Mouse (Mus musculus) heart, embryonic 10.5 days (tissue): ENCODE data around the gene Traf2. TPM values are rescaled to one million over a fixed set of nuclear protein-coding genes. Genes with fewer than 3 reads are reported as not detected.
"Not testable (repeated sequence)": the region's sequence is repeated elsewhere in the genome, so short reads cannot be mapped to it uniquely, and the experiment has no call there.

Experiments
- DNase-seq: peaks from one replicate; pipeline ENCODE4 v3.0.0-alpha.2; 2017; ENCODE audit warnings: low spot score
- H3K27ac ChIP-seq: fragments of 300-500 bp; sonication (generic); 2 replicates; pipeline ENCODE4 v1.5.1; 2016; ENCODE audit warnings: mild to moderate bottlenecking
- H3K27me3 ChIP-seq: fragments of 300-500 bp; sonication (generic); 2 replicates; pipeline ENCODE4 v1.6.1; 2016; ENCODE audit warnings: mild to moderate bottlenecking; ENCODE audit not compliant: poor library complexity, insufficient read depth, severe bottlenecking
- H3K36me3 ChIP-seq: fragments of 300-500 bp; sonication (generic); 2 replicates; pipeline ENCODE4 v1.6.1; 2016; ENCODE audit warnings: mild to moderate bottlenecking, moderate library complexity
- H3K4me1 ChIP-seq: fragments of 300-500 bp; sonication (generic); 2 replicates; pipeline ENCODE4 v1.6.1; 2016; ENCODE audit warnings: mild to moderate bottlenecking
- H3K4me3 ChIP-seq: fragments of 300-500 bp; sonication (generic); 2 replicates; pipeline ENCODE4 v1.5.1; 2016; ENCODE audit warnings: mild to moderate bottlenecking, moderate library complexity
- H3K9me3 ChIP-seq: fragments of 300-500 bp; sonication (generic); 2 replicates; pipeline ENCODE4 v1.6.1; 2016; ENCODE audit warnings: mild to moderate bottlenecking, moderate library complexity
- WGBS: fragments of 180-500 bp; shearing (Covaris S2); methylation state at CpG from one replicate; pipeline ENCODE4 v1.1.7; 2016; 5-methylcytosine and 5-hydroxymethylcytosine counted together
- polyA plus RNA-seq: library from polyadenylated mRNA; unstranded; fragments of >200 nt; fragmentation: Nextera tagmentation; extraction: Ambion mirVana; gene quantifications from 2 replicates; pipeline ENCODE4 v1.2.1, GENCODE M21; 2016

The Traf2 gene
- polyA plus RNA-seq, 1 experiment from 2014 or later, result 30.9 TPM

DNA sequence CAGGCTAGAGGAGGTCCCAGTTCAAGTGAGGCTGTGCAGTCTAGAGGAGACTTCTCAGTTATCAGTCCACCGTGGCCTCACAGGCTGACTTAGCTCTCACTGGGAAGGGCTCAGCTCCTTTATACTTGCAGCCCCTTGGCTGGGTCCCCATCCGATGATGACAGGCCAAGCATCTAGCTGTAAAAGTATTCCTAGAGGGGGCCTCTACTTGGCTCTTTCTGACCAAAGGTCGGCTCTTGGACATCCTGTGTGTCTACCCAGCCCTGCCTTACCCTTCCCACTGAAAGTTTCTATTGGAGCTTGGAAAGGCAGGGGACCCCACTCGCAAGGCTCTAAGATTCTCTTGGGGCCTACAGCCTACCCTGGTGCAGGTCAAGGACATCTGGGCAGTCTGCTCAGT lies 24.5 kb upstream of the Traf2 start:
- Histone ChIP-seq H3K27me3 (peaks cover 9% of the 10 kb centered on the region), H3K4me3 (no peak overlapping the region), H3K27ac (no peak overlapping the region), H3K4me1 (peaks cover 34% of the 10 kb centered on the region), H3K9me3 (no peaks in the 10 kb centered on the region), H3K36me3 (peaks cover 68% of the 10 kb centered on the region)
- WGBS, result 78% methylated on average over 4 of the region's 4 CpGs
- no peak for DNase-seq

DNA sequence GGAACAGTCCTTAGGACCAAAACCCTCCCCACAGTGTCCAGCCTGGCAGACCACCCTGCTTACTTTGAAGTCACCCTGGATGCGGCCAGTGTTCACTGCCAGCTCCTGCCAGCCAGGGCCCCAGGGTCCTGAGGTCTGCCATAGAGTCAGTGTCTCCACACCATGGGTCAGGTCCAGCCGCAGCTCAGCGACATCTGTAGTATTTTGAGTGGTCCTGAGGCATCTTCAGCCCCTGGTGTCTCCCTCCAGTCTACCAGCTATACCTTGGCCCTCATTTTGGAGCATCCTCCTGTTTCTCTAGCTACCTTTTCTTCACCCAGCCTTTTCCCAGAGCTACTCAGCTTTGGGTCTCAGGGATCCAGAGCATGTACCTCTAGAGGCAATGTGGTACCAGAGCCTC lies 22.6 kb upstream of the Traf2 start:
- no peaks in the 10 kb centered on the region for H3K9me3 ChIP-seq
- H3K36me3 ChIP-seq, result peaks cover 87% of the 10 kb centered on the region
- H3K27me3 ChIP-seq, result no peaks in the 10 kb centered on the region
- no peak overlapping the region for H3K4me3 ChIP-seq
- no peak for DNase-seq
- peaks cover 25% of the 10 kb centered on the region for H3K4me1 ChIP-seq
- WGBS, result 90% methylated on average over 3 of the region's 3 CpGs
- H3K27ac ChIP-seq, result no peak overlapping the region

DNA sequence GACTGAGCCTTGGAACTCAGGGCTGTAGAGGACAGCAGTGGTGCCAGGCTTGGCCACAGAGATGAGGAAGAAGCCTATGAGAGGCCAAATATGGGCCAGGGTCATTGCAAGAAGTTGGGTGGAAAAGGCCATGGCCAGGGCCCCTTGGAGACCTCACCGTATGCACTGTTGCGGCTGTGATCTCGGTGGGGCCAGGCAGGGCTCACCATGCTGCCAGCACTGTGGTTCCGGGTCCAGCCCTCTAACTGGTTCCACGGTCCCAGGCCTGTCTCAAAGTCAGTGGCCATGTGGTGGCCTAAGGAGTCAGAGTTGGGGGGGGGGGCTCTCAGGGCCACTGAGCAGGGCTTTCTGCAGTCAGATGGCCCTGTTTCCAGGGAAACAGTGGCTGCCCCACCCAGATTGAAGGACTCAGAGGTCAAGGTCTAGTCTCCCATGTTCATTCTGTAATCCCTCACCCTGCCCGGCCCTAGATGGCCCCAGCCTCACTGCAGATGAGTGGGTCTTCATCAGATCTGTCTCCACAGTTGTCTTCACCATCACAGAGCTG lies 21.8 kb upstream of the Traf2 start:
- no peak for DNase-seq
- H3K4me1 ChIP-seq, result peaks cover 18% of the 10 kb centered on the region
- H3K4me3 ChIP-seq, result no peak overlapping the region
- peaks cover 94% of the 10 kb centered on the region for H3K36me3 ChIP-seq
- no peaks in the 10 kb centered on the region for H3K27me3 ChIP-seq
- H3K27ac ChIP-seq, result no peak overlapping the region
- no peaks in the 10 kb centered on the region for H3K9me3 ChIP-seq
- 89% methylated on average over 6 of the region's 6 CpGs for WGBS

DNA sequence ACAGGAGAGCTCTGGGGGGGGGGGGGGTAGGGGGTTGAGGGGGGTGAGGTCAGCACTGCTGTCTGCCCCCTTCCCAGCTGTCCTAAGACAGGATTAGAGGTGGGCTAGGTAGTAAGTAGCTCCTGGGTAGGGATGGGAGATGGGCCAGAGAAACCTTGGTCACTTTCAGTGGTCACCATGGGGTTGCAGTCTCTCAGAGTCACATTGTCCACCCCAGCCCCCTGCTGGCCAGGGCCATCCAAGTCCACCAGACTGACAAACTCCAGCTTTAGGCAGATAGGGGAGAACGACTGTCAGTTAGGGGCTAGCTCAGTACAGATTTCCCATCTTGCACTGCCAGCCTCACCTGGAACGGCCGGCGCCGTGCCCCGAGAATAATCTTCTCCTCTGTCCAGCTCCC lies 19.8 kb upstream of the Traf2 start:
- H3K27me3 ChIP-seq, result no peaks in the 10 kb centered on the region
- 73% methylated on average over 6 of the region's 6 CpGs for WGBS
- DNase-seq, result no peak
- H3K4me3 ChIP-seq, result no peak overlapping the region
- H3K36me3 ChIP-seq, result peaks cover 98% of the 10 kb centered on the region
- H3K9me3 ChIP-seq, result no peaks in the 10 kb centered on the region
- H3K4me1 ChIP-seq, result peaks cover 6% of the 10 kb centered on the region; the same call in 1 of the 2 replicates
- H3K27ac ChIP-seq, result no peak overlapping the region

DNA sequence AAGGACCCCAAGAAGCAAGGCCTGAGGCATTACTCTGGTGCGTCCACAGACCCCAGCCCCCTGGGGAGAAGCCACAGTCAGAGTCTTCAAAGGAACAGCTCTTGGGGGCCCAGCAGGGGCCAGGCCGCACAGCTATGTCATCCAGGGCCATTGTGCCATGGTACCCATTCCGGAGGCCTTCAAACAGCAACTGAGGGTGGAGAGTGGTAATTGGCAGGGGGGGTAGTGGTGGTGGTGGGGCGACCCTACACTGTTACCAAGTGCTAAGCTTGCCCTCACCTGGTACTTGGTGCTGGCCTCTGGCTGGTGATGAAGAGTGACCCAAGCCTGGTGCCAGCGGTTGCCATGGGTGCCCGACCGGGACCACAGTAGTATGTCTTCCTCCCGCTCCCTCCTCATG lies 19.0 kb upstream of the Traf2 start:
- Histone ChIP-seq H3K36me3 (peaks cover 99% of the 10 kb centered on the region), H3K4me1 (no peaks in the 10 kb centered on the region; the same call in 1 of the 2 replicates), H3K27ac (no peak overlapping the region), H3K9me3 (no peaks in the 10 kb centered on the region), H3K27me3 (no peaks in the 10 kb centered on the region), H3K4me3 (no peak overlapping the region)
- DNase-seq, result no peak
- WGBS, result 83% methylated on average over 8 of the region's 8 CpGs

DNA sequence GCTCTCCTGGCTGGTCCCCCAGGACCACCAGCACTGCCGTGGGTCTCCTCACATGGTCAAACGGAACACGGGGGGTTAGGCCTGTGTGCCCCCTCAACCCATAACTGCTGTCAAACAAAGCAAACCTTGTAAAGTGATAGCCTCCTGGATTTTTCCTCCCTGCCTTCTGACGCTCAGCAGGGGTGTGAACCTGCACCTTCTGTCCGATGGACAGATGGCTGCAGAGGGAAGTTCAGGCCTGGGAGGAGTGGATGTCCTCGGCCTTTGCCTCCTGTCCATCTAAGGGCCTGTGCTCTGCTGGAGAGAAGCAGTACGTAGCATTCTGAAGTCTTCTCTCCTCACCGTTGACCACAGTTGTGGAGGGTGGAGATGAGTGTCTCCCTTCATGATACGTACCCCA lies 15.2 kb upstream of the Traf2 start:
- Histone ChIP-seq H3K27ac (no peak overlapping the region), H3K9me3 (no peaks in the 10 kb centered on the region), H3K4me1 (peaks cover 16% of the 10 kb centered on the region), H3K4me3 (no peak overlapping the region), H3K27me3 (no peaks in the 10 kb centered on the region), H3K36me3 (peaks cover 70% of the 10 kb centered on the region)
- no peak for DNase-seq
- 73% methylated on average over 9 of the region's 9 CpGs for WGBS

DNA sequence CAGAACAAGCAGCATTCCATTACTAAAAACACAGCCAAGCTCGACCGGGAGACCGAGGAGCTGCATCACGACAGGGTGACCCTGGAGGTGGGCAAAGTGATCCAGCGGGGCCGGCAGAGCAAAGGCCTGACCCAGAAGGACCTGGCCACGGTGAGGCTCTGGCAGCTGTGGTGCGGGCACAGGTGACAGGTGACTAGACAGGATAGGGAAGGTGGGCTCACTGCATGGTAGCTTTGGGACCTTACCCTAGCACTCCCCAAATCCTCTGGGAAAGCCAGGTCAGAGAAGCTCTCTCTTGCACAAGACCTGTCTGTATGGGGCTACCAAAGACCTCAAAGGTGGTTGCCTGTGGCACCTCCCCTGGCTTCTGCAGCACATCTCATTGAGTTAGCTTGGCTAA lies 13.8 kb upstream of the Traf2 start:
- Histone ChIP-seq H3K4me1 (peaks cover 17% of the 10 kb centered on the region), H3K36me3 (peaks cover 57% of the 10 kb centered on the region), H3K27ac (no peak overlapping the region), H3K9me3 (no peaks in the 10 kb centered on the region), H3K4me3 (no peak overlapping the region), H3K27me3 (no peaks in the 10 kb centered on the region)
- no peak for DNase-seq
- 93% methylated on average over 8 of the region's 8 CpGs for WGBS

DNA sequence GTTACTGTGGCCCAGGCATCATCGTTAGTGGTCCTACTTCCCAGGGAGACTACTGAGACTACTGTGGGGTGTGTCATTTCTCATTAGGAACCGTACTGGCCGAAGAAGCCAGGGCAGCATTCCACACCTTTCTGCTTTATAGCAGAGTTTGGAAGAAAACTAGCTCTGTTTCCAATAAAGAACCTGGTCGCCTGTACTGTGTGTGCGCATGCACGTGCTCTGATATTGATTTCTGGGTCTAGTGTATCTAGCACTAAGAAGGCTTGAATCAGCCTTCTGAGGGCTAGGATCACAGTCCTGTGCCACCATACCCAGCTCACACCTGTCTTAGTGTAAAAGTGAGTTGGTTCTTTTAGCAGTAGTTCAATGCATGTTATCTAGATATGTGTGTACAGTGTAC lies 12.0 kb upstream of the Traf2 start:
- peaks cover 39% of the 10 kb centered on the region for H3K36me3 ChIP-seq
- H3K9me3 ChIP-seq, result no peaks in the 10 kb centered on the region
- peaks cover 17% of the 10 kb centered on the region for H3K4me1 ChIP-seq
- peak overlapping the region; percentile 94 for H3K4me3 ChIP-seq
- WGBS, result 73% methylated on average over 6 of the region's 6 CpGs
- no peak for DNase-seq
- H3K27me3 ChIP-seq, result no peaks in the 10 kb centered on the region
- H3K27ac ChIP-seq, result peak overlapping the region; percentile 94; the same call in 1 of the 2 replicates

DNA sequence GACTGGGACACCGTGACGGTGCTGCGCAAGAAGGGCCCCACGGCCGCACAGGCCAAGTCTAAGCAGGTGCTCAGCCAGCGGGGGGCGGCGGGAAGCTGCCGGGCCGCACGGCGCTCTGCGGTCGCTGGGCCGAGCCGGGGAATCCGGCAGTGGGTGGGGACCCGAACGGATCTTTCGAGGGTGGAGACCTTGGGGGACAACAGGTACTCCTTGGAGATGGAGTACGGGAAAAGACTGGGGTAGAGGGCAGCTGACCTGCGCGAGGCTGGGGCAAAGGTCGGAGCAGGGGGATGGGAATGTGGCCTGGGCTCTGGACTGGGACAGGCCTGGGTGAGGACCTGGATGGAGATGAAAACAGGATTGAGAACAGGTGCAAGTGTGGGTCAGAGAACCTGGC lies 11.2 kb upstream of the Traf2 start:
- under 1% methylated on average over 24 of the region's 24 CpGs for WGBS
- peaks cover 31% of the 10 kb centered on the region for H3K36me3 ChIP-seq
- no peaks in the 10 kb centered on the region for H3K9me3 ChIP-seq
- no peaks in the 10 kb centered on the region for H3K27me3 ChIP-seq
- peak overlapping the region; percentile 94 for H3K27ac ChIP-seq
- peak overlapping the region; percentile 94 for H3K4me3 ChIP-seq
- DNase-seq, result no peak
- peaks cover 17% of the 10 kb centered on the region for H3K4me1 ChIP-seq

DNA sequence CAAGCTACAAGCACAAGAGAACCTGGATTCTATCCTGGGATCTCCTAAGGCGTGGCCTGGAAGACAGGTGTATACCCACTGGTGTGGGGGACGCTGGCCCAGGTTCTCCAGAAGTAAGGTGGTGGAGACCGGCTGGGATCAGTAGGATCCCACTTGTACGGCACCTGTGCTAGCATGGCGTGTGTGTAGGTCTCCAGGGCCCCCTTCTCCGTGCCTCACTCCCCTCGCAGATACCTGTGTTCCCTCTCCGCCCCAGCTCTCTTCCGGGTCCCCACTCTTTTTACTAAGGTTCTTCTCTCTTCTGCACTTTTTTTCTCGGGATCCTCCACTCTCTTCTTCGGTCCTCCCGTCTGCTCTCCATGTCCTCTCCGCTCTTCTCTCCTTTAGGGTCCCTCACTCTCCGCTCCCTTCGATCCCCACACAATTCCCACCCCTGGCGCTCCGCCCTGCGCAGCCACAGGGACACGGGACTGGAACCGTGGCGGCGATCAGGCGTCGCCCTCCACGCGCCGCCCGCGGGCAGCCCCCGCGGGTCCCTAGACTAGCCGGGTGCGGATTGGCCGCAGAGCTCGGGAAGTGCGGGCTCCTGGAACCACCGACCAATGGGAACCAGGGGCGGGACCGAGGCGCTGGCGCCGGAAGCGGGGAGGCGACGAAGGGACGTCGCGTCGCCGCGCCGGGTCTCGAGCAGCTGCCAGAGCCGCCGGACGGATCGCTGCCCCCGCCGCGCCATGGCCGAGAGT lies 10.7 kb upstream of the Traf2 start, which contains the start of gene Edf1:
Gene Edf1, plus strand, starts transcription at position 627 of the 743 bp plus-strand sequence.
- WGBS, result under 1% methylated on average over 61 of the region's 61 CpGs
- Histone ChIP-seq H3K27me3 (no peaks in the 10 kb centered on the region), H3K4me3 (peak within 1 kb of the TSS; percentile 94), H3K27ac (peak within 1 kb of the TSS; percentile 94), H3K9me3 (no peaks in the 10 kb centered on the region), H3K4me1 (peaks cover 17% of the 10 kb centered on the region), H3K36me3 (peaks cover 26% of the 10 kb centered on the region)
- DNase-seq, result peak; percentile 98

DNA sequence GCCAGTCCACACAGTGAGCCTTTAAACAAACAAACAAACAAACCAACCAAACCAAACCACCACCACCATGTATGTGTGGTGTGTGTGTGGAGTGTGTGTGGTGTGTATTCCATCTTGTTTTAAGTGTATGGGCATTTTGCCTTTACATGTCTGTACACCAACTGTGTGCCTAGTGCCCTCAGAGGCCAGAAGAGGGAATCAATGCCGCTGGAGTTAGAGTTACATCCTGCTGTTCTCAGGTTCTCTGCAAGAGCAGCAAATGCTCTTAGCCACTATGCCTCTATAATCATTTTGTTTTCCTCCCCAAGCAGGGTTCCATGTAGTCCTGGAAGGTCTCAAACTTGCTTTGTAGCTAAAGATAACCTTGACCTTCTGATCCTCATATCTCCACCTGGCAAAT lies 9.6 kb upstream of the Traf2 start:
- Histone ChIP-seq H3K27me3 (no peaks in the 10 kb centered on the region), H3K4me1 (peaks cover 17% of the 10 kb centered on the region), H3K36me3 (peaks cover 15% of the 10 kb centered on the region), H3K9me3 (no peaks in the 10 kb centered on the region), H3K4me3 (no peak overlapping the region), H3K27ac (no peak overlapping the region)
- no peak for DNase-seq
- WGBS, result 47% methylated on average over 1 of the region's 1 CpGs

DNA sequence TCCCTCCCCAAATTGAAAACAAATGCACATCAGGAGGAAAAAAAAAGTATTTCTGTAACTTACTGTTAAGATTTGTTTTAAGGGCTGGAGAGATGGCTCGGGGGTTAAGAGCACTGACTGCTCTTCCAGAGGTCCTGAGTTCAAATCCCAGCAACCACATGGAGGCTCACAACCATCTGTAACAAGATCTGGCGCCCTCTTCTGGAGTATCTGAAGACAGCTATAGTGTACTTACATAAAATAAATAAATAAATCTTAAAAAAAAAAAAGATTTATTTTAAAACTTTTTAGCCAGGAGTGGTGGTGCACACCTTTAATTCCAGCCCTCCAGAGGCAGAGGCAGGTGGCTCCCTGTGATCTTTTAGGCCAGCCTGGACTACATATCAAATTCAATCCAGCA lies 8.7 kb upstream of the Traf2 start:
- not testable (repeated sequence) for H3K27ac ChIP-seq
- 37% methylated on average over 2 of the region's 2 CpGs for WGBS
- peaks cover 17% of the 10 kb centered on the region for H3K4me1 ChIP-seq

DNA sequence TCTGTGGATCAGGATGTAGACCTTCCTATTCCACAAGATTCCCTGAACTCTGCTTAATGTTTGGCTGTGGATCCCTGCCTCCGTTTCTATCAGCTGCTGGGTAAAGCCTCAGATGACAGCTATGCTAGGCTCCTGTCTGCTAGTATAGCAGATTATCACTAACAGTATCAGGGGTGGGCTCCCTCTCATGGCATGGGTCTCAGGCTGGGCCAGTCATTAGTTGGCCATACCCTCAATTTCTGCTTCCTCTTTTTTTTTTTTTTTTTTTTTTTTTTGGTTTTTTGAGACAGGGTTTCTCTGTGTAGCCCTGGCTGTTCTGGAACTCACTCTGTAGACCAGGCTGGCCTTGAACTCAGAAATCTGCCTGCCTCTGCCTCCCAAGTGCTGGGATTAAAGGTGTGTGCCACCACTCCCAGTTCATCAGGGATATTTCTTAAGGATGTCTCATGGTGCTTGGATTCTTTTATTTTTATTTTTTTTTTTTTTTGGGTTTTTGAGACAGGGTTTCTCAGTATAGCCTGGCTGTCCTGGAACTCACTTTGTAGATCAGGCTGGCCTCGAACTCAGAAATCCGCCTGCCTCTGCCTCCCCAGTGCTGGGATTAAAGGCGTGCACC lies 6.5 kb upstream of the Traf2 start:
- not testable (repeated sequence) for H3K27me3 ChIP-seq, H3K4me1 ChIP-seq, DNase-seq, H3K4me3 ChIP-seq, H3K36me3 ChIP-seq, H3K9me3 ChIP-seq, H3K27ac ChIP-seq
- WGBS, result 67% methylated on average over 4 of the region's 4 CpGs

More for the DNA sequence above, 8.7 kb upstream of the Traf2 start:
- not testable (repeated sequence) for H3K27me3 ChIP-seq, H3K4me3 ChIP-seq, H3K36me3 ChIP-seq, DNase-seq, H3K9me3 ChIP-seq
